Mouse (Mus musculus) embryonic fibroblast, embryonic 13.5 days (primary cell): Measurements from ENCODE around the gene Sdk2.

ENCODE experiments used
- CTCF ChIP-seq: IDR thresholded peaks from 2 replicates; pipeline ENCODE4 v1.5.1; 2011; ENCODE audit warnings: mild to moderate bottlenecking, control low read depth, low read length, moderate library complexity, borderline replicate concordance; ENCODE audit not compliant: insufficient read depth
- POLR2A ChIP-seq: IDR thresholded peaks from 2 replicates; pipeline ENCODE4 v1.6.1; 2011; ENCODE audit warnings: low read depth, mild to moderate bottlenecking, control low read depth, low read length, moderate library complexity

DNA sequence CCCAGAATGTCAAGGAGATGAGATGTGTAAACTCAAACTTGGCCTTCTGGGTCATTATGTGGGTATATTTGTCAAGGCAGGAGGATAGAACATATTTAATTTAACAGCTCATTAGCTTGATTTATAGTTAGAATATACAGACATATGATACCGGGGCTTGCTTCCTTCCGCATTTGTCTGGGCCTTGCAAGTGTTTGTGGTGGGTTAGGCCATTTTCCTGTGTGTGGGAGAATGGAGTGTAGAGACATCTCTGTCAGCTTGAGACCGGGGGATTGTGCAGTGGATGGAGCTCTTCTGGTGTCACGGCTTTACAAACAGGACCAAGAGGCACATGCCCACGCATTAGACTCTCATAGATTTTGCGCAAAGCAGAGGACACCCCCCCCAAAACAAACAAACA, 235.2 kb downstream of the Sdk2 start:
- TF ChIP-seq CTCF (no peak), POLR2A (no peak)
